Mouse (Mus musculus) brain, adult 2 months (tissue): Measurements from ENCODE around the gene Capn15.

Source experiments
- DNase-seq: peaks from one replicate; pipeline ENCODE4 v3.0.0; 2011; ENCODE audit warnings: low read depth, low spot score

Capn15 gene

GRCm38 (mm10) chr17:25985306-25986294 lies at the start of gene Capn15:
TSS of gene Capn15 (minus strand) at chr17:25985796.
- DNase-seq, result peak; percentile 99

DNA sequence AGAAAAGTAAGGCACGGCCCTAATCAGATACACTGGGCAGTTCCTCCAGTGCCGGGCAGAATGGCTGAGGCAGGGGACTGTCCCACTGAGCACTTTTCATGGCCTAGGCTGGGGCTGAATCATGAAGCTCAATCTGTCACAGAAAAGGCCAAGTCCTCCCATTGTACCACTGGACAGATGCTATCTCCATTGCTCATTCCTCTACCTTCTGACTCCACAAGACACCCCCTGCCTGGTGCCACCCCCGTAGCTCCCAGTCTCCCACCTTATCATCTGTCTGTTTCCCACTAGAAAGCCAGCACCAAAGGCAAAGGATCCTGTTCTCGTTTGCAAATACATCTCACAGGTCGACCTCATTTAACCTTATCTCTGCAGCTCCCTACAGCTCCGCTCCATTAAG lies 46.4 kb upstream of the Capn15 start:
- peak; percentile 71 for DNase-seq

- peak; percentile 94 for DNase-seq
Measured at GRCm38 (mm10) chr17:26031583-26031982, 46.0 kb upstream of the Capn15 start.

DNA sequence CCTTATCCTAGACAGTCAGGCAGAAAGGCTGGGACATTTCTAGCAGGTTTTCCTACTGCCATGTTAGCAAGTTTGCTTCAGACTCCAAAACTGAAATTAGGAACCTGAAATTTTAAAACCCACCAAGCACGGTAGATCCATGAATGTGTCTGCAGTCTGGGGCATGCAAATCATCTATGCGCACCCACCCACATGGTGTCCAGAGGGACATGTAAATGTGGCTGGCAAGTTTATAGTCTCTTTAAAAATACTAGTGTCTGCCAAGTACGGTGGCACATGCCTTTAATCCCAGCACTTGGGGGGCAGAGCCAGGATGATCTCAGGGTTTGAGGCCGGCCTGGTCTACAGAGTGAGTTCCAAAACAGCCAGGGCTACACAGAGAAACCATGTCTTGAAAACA lies 42.7 kb upstream of the Capn15 start:
- DNase-seq, result peak; percentile 31

GRCm38 (mm10) chr17:26024674-26025073 lies 39.1 kb upstream of the Capn15 start:
- DNase-seq, result no peak

DNA sequence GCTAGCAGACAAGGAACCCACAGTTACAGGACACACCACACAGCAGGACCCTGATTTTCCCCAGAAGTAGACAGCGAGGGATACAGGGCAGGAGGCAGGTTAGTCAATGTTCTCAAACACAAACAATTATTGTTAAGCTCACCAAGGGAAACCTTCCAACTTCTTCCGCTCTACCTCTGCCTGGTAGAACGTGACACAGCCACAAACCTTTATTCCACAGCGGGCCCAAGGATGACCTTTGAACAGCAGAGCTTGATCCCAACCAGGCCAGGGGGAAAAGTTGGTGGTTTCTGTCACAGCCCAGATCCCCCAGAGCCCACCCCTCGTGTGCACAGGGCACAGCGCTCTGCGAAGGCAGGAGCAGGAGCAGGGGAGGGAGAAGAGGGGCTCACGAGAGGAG lies 38.4 kb upstream of the Capn15 start:
- no peak for DNase-seq

- no peak for DNase-seq
Measured at GRCm38 (mm10) chr17:26023181-26023580, 37.6 kb upstream of the Capn15 start.

DNA sequence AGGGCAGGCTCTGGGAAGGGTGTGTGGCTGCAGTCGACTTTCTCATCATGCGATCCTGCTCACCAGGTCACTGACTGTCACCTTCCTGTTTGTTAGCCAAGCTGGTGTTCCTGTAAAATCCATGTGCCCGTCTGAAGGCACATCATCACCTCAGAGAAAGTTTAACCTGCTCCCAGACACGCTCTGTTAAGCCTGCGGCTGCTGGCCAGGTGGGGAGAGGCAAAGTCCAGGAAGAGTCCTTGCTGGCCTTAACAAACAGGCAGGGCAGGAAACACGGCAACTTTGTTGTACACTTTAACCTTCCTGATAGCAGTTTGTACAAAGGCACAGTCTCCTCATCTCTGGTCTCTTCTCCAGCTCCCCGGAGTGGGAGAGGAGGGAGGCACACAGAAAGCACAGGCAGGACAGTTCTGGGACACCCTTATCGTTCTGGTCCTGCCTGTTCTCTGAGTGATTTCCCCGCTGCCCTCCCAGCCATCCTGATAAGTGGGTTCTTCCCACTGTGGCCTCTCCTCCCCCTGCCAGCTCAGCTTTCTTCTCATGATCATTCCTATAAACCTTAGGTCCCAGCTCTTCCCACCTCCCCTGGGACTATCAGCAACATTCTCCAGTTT lies 36.2 kb upstream of the Capn15 start:
- no peak for DNase-seq

DNA sequence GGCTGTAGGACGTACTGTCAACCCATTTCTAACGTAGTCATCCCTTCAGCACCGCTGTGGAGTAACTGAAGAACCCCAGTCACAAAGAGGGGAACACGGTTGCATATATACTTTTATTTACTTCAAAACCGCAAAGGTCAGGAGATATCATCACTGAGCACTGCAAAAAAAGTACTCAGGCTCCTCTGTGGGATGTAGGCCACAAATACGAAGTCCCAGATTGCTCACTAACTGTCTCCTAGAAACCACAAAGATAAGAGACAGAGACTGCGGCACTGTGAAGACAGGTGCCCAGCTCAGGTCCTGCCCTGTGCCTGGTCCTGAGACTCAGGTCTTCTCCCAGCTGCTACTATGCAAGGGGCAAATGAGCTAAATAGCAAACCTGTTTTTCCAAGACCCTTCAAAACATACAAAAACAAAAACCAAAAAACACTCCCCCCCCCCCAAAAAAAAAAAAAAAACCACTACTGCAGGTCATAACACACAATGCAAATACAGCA lies 35.3 kb upstream of the Capn15 start:
- DNase-seq, result no peak

DNA sequence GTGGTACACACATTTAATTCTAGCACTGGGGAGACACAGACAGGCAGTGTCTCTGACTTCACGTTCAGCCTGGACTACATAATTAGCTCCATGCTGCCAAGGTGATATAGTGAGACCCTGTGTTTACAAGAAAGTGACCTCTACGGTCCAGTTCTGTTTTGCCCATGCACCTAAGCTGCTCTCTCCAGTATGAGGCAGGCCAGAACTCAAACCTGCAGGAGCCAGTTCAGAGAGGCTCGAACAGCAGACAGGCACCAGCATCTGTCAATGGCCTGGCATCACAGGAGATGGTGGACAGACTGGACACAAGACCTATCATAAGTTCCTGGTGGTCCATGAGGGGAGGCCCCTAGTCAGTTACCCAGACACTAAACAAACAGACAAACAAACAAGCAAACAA lies 32.8 kb upstream of the Capn15 start:
- no peak for DNase-seq

DNA sequence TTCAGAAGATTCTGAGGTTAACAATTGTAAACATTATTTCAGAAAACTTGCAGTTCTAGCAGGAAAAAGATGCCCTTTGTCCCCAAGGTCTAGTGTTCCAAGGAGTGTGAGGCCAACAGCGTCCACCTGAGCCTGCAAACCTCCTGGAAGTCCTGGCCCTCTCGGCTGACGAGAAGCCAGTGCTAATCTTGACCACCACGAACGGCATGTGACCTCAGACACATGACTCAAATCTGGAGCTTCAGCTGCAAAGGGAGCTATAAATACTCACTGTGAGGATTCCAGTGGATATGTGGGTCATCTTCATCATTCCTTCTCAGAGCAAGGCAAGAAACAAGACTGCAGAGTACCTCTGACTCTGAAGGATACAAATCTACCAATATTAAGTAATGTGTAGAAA lies 32.4 kb upstream of the Capn15 start:
- DNase-seq, result peak; percentile 79

DNA sequence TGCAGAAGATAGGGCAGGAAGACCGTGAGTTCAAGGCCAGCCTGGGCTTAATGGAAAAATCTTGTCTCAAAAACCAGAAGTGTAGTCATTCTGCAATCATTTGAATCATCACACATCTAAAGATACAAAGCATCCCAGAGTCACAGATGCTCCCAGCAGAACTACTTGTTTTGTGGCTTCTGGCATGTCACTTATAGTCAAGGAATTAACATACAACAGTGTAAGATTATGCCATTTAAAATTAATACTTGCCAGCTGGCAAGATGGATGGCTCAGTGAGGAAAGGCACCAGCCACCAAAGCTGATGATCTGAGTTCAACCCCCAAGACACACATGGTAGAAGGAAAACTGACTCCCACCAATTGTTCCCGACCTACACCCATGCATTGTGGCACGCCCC lies 31.4 kb upstream of the Capn15 start:
- peak; percentile 29 for DNase-seq

- DNase-seq, result peak; percentile 80
Measured at GRCm38 (mm10) chr17:26013711-26014110, 28.1 kb upstream of the Capn15 start.

DNA sequence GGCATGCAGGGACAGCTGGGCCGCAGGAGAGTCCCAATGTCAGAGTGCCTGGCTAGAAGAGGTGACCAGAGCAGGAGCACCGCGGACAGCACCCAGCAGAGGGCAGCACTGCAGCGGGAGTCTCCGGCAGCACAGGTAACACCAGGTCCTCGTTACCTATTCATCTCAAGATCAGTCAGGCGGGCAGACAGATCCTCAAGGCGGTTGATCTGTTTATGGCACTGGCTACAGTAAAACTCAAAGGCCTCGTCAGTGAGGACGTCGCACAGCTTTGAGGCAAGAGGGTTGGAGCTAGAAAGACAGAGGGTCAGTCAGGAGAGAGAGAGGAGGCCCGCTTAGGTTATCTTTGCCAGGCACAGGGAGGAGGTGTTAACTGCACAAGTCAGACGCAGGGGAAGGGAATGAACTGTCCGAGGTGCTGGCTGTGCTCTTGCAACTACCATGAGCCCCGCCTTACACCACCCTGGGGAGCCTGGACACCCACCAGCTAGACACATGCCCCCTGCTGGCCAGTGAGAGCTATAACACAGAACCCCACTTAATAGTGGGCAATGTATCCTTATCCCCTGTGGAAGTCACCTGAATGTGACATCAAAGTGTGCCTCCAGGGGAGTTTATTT lies 26.4 kb upstream of the Capn15 start:
- DNase-seq, result peak; percentile 89

GRCm38 (mm10) chr17:26009540-26009939 lies 23.9 kb upstream of the Capn15 start:
- peak; percentile 92 for DNase-seq

GRCm38 (mm10) chr17:26008787-26009186 lies 23.2 kb upstream of the Capn15 start:
- no peak for DNase-seq

GRCm38 (mm10) chr17:26008331-26008730 lies 22.7 kb upstream of the Capn15 start:
- DNase-seq, result no peak

DNA sequence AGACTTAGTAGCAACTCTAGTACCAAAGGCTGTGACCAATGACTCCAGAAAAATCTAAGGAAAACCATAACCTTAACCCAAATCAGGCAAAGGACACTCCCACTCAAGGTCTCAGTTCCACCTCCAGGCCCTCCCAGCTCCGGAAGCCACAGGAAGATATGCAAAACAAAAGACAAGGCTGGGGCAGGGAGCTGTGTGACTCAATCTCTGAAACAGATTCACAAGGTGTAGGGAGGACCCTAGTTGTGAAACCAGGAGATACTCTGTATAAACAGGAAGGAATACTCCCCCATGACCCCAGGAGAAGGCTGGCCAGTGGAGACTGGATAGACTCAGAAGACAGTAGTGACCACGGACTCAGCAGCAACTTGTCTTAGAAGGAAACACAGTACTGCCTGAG lies 22.1 kb upstream of the Capn15 start:
- no peak for DNase-seq

GRCm38 (mm10) chr17:26005731-26006450 lies 20.3 kb upstream of the Capn15 start:
- no peak for DNase-seq

GRCm38 (mm10) chr17:26004711-26005110 lies 19.1 kb upstream of the Capn15 start:
- DNase-seq, result no peak

- DNase-seq, result no peak
Measured at GRCm38 (mm10) chr17:26003864-26004263, 18.3 kb upstream of the Capn15 start.

DNA sequence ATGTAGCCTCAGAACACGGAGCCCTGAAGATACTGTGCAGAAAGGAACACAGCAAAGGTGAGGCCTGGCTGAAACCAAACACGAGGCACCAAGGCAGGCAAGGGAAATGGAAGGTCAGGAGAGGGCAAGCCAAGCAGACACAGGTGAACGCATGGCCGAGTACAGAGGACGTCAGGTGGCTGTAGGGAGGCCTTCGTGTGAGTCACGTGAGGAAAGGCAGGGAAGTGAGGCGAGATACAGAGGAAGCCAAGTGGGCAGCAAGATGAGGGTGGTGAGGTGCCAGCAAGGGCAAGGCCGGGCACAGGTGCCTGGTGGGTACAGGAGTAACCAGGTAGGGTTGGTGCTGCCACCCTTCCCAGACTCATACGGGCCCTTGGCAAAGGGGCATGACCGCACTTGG lies 12.8 kb upstream of the Capn15 start:
- no peak for DNase-seq
